Mouse (Mus musculus) spleen, postnatal 36 days (tissue): Measurements from ENCODE around the gene Neurl4.

ENCODE experiments used
- DNase-seq, 2 experiments: peaks; one replicate each; pipeline ENCODE4 v3.0.0; 2022; ENCODE audit warnings: low spot score in 2 of 2, mixed read lengths in 1 of 2

Neurl4 gene

DNA sequence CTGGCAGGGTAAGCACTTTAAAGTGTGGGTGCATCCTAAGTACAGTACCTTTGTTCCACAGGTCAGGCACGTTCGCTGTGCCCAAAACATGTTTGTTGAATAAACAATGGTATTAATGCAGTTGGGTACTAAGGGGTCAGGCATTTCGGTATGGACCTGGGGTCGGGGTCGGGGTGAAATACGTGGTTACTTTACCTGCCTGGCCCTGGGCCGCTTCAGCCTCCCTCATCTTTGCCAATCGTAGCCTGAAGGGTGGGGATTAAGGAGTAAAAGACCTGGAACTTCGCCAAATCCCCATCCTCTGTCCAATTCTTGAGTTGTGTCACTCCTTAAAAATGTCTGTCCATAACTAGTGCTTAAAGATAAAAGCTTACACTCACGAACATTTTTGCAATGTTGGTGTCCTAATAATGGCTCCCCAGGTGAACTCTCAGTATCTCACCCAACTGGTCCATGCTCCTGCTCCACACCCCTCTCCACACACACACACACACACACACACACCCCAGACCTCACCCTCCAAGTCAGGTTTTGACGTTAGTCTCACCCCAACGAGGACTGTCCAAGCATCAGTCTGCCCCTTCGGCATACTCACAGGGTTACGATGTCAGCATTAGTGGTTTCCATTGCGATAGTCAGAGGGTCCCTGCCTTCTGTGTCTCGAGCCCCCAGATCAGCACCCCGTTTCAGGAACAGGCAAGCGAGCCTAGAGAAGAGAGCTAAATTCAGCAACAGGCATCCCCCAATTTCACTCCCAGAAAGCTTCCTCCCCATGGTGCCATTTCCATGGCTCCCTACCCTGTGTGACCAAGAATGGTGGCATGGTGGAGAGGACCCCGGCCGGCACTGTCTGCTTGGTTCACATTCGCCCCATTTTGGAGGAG lies 18.8 kb upstream of the Neurl4 start:
- DNase-seq, result no peak

DNA sequence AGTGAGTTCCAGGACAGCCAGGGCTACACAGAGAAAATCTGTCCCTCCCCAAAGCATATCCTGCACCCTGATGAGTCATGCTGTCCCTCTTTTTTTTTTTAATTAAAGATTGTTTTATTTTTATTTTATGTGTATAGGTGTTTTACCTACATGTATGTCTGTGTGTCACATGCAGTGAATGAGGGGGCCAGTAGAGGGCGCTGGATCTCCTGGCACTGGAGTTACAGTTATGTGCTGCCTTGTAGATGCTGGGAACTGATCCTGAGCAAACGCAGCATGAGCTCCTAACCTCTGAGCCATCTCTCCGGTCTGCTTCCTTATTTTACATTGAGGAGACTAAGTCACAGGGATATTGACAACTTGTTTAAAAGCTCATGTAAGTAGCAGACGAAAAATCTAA lies 17.8 kb upstream of the Neurl4 start:
- peak in 1 of 2 experiments; percentile 63 for DNase-seq

DNA sequence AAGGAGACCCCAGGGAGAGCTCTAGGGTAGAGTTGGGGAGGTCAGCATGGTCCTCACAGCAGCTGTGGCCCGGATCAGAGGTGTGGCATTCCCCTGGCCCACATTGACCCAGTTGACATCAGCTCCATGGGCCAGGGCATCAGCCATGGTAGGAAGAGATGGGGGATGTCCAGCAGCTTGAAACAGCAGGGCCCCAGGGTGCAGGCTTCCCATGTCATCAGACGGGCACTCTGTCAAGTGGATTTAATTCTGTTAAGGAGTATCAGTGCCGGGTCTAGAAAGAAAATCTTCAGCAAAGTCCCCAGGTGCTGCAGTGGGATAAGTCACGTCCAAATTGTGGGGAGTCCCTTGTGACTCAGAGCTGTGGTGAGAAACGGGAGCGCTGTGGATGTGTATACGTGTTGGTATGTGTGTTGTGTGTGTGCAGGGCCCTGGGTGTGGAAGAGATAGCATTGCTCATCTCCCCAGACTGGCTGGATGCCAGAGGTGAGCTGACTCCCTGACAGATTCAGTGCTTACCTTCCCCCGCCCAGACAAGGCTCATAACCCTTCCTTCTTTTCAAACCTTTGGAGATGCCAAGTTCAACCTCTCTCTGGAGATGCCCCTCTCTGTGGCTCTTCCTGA lies 17.2 kb upstream of the Neurl4 start:
- DNase-seq, result no peak

DNA sequence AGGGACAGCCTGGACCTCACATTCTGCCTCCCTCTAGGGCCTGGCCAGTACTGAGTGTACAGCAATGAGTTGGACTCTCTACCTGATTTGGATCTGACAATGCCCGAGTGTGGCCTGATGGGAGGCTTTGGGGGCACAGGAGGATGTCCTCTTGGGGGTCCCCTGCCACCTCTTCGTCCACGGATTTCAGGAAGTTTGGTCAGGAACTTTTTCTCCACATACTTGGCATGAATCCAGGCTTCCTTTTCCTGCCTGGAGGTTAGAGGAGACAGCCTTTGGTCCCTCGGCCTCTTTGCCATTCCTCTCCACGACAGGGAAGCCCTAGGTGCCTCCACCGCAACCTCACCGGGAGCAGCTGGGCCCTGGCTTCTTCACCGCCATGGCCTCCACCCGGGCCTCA lies 16.6 kb upstream of the Neurl4 start:
- no peak for DNase-seq

DNA sequence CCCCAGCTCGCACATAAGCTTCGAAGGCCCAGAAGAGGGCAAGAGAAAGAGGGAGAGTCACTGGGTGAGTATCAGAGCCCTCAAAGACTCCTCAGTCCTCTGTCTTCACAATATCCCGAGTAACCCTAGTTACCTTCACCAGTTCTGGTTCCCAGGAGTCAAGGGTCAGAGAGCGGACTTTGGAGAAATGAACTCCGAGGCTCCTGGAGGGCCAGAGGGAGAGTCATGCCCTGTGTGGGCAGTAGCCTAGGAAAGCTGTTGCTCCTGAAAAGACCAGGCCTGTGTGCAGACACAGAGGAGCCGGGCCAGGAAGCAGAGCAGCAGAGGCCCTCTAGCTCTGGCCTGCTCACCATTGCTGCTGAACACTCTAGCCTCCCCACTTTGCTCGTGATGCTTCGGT lies 16.2 kb upstream of the Neurl4 start:
- DNase-seq, result no peak

DNA sequence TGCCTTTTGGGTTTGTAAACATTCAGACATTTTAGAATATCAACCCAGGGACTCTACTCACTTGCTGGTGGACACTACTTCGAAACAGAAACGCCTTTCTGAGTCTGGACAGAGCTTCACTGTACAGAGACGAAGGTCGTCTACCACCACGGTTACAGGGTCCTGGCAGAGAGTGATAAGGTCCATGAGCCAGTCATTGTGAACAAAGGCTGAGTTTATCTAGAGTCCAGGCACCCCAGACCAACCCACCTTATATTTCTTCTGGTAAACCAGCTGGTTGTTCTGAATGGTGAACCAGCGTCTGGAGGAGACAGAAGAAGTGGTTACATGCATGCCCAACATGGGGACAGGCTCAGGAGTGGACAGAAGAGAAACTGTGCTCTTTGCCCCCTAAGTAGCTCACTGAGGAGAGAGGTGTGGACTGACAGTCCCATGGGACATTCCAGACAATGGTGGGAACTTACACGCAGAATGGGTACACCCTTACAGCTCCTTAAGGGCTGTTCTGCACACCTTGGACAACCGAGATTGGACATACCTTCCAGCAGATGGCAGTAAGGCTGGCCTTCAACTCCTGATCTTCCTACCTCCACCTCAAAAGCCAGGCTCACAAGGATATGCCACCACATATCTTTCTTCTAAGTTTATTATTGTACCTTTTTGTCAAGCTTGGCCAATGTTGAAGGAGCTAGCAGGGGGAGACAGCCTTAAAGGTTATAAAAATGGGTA lies 13.8 kb upstream of the Neurl4 start:
- DNase-seq, result no peak

DNA sequence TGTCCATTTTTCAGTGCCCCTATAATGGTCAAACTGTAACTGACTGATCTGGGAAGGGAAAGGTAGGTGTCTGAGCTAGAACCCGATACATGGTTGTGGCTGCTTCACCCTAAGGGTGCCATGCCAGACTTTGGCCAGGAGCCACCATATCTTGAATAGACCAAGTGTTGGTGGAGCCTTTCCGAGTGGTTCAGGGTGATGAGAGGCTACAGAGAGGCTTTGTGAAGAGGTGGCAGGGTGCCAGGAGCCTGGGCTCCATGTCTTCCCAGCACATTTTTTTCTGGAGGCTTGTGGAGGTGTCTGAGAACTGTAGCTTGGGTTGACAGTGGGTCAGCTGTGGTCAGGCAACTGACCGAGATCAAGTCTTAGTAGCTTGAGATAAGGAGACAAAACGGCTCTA lies 9.4 kb upstream of the Neurl4 start:
- DNase-seq, result peak in 1 of 2 experiments; percentile 45

DNA sequence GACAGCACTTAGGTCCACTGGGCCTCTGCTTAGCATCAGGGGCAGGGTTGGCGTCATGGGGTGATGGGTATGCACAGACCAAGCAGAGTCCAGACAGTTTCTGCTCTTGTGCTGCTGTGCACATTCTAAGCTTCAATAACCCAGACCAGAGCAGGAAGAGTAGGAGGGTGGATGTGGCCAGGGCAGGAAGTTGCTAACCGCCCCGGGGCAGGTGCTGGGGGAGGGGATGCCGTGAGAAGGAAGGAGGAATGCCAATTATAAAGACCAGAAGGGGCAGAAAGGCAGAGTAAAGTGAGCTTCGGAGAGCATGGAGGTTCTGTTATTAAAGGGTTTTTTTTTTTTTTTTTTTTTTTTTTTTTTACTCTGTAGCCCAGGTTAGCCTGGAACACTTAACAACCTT lies 6.2 kb upstream of the Neurl4 start:
- DNase-seq, result peak; percentile 92

DNA sequence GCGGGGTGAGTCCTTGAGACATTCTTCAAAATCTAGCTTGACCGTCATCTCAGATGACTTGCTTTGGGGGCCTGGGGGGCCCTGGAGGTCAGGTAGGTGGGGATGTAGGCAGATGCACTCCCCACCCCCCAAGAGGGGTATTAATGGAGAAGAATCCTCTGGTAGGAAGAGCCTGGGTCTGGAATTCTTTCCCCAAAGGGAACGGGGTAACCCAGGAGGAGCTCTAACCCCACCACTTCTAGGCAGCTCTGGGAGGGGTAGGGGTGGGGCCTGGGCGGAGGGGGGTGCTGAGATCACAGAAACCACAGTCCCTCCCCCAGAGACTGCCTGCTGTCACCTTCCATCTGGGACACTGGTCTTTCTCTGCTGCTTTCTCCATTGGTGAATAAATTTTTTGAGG lies 5.6 kb upstream of the Neurl4 start, which contains the start of gene Acap1:
Gene Acap1 (minus strand): TSS at position 249 of the 400 bp plus-strand sequence.
- DNase-seq, result peak; percentile 70 to 74

DNA sequence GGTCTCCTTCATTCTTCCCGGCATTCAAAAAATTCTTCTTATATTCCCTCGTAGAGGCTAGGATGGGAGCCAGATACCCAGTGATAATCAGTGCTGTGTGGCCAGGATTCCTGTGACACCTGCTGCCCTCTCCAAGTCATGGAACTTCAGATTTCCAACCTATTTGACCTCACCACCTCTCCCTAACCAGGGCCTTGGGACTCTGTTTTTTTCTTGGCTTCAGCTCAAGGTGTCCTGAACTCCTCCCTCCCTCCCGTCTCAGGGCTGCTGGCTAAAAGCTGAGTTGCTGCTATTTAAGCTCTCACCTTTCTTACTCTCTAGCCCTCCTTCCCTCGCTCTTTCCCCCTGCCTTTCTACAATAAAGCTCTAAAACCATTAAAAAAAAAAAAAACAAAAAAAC lies 1.0 kb upstream of the Neurl4 start:
- no peak for DNase-seq

DNA sequence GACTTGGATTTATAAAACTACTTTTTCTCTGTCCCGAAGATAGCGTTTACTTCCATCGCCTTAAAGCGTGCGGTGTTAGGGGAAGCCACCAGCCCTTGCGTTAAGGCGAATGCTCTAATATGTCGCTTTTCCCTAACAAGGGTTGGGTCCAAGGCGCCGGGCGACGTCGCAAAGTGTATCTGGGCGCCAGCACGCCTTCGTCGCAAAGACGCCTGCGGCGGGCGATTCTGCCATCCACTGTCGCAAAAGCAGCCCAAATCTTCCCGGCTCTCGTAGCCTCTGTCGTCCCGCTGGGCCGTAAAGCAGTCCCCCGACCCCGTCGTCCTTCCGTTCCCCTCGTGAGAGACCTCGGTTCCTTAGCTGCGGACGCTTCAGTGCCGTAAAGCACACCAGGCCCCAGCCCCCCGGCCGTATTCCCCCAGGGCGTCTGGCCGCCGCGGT lies 554 bp downstream of the Neurl4 start:
- DNase-seq, result peak; percentile 95

DNA sequence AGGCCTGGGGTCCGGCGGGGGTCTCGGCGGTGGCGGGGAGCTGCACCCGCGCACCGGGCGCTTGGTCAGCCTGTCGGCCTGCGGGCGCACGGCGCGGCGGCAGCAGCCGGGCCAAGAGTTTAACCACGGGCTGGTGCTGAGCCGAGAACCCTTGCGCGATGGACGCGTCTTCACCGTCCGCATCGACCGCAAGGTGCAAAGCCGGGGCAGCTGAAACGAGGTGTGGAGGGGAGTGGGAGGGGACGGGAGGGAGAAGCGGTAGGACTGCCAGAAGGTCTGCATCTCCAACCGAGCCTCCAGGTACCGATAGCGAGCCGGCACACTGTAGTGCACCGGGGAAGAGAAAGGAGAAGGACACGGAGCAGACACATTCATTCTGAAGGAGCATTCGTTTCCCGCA lies 1.1 kb downstream of the Neurl4 start:
- DNase-seq, result no peak

DNA sequence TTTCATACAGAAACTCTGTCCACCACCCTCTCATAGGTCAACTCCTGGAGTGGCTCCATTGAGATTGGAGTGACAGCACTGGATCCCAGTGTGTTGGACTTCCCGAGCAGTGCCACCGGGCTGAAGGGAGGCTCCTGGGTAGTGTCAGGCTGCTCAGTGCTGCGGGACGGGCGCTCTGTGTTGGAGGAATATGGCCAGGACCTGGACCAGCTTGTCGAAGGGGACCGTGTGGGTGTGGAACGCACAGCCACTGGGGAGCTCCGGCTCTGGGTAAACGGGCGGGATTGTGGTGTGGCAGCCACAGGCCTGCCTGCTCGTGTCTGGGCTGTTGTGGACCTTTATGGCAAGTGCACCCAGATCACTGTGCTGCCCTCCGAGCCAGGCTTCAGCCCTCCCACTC lies 2.1 kb downstream of the Neurl4 start:
- DNase-seq, result no peak

DNA sequence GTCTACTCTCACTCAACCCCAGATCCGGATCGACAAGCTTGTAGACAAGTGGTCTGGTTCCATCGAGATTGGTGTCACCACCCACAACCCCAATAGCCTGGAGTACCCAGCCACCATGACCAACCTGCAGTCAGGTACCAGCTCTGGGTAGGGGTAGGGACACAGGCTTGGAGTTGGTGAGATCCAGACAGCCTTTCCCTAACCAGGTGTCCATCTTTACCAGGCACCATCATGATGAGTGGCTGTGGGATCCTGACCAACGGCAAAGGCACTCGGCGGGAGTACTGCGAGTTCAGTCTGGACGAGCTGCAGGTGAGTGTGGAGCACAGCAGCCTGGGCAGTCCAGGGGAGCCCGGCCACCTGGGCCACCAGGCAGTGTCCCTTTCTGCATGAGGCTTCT lies 3.4 kb downstream of the Neurl4 start:
- DNase-seq, result no peak

DNA sequence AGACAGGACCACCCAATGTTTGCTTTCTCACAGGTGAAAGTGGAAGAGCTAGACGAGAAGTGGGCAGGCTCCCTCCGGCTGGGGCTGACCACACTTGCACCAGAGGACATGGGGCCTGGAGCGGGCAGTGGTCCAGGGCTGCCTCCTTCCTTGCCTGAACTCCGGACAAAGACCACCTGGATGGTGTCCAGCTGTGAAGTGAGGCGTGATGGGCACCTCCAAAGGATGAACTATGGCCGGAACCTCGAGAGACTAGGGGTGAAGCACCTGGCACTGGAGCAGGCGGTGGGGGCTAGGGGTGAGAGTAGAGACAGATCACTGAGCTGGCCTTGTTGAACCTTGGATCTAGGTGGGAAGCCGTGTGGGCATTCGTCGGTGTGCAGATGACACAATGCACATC lies 7.8 kb downstream of the Neurl4 start:
- no peak for DNase-seq

DNA sequence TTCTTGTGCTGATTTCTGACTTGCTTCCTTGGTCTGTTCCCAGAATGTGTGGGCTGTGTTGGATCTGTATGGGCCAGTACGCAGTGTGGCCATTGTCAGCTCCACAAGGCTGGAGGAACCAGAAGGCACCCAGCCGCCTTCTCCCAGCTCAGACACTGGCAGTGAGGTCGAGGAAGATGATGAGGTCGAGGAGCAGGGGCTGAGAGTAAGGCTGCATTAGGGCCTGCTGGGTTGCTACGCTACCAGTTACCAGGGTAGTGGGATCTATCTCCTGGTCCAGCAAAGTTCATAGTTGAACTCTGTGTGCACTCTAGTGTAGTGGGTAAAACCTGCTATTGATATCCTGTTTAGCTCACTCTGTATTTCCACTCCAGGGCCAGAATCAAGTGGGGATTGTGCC lies 8.3 kb downstream of the Neurl4 start:
- no peak for DNase-seq

DNA sequence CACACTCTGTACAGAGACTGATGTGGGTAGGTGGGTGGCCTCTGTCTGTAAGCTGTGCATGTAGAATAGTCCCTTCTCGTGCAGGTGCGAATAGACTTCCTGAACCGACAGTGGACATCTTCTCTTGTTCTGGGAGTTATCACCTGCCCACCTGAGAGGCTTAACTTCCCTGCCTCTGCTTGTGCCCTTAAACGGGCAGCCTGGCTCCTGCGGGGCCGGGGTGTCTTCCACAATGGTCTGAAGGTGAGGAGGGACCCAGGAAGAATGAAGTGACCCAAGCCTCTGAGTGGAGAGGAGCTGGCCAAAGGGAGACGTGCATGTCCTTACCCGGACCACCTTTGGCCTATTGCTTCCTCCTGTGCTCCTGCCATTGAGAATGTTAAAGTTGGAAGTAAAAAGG lies 9.3 kb downstream of the Neurl4 start:
- DNase-seq, result no peak

DNA sequence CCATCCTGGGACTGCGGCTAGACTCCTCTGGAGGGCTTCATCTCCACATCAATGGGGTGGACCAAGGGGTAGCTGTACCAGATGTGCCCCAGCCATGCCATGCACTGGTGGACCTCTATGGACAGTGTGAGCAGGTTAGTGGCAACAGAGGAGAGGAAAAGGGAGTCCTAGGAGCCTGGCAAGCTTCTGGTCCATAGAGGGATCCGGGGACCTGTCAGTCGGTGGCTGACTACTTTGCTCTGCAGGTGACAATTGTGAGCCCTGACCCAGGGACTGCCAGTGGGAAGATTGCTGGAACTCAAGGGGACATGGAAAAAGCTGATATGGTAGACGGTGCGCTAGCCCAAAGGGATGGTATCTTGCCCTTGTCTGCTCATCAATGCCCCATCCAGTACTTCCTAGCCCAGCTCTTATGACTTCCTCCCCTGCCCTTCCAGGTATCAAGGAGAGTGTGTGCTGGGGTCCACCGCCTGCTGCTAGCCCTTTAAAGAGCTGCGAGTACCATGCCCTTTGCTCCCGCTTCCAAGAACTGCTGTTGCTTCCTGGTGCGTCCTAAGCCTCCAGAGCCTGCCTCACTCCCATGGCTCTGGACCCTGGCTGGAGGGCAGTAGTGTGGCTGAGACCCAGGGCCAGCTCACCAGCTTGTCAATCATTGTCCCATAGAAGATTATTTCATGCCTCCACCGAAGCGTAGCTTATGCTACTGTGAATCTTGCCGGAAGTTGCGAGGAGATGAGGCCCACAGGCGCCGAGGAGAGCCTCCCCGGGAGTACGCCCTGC lies 10.1 kb downstream of the Neurl4 start:
- DNase-seq, result no peak

DNA sequence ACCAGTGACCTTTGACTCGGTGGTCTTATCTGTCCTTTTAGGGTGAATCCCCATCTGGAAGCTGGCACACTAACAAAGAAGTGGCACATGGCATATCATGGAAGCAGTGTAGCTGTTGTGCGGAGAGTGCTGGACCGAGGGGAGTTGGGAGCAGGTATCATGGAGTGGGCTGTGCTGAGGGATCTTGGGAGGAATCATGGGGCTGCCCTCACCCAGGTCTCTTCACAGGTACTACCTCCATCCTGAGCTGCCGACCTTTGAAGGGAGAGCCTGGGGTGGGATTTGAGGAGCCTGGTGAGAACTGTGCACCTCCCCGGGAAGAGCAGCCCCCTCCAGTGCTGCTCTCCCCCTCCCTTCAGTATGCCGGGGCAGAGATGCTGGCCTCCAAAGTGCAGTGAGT lies 10.8 kb downstream of the Neurl4 start:
- no peak for DNase-seq

DNA sequence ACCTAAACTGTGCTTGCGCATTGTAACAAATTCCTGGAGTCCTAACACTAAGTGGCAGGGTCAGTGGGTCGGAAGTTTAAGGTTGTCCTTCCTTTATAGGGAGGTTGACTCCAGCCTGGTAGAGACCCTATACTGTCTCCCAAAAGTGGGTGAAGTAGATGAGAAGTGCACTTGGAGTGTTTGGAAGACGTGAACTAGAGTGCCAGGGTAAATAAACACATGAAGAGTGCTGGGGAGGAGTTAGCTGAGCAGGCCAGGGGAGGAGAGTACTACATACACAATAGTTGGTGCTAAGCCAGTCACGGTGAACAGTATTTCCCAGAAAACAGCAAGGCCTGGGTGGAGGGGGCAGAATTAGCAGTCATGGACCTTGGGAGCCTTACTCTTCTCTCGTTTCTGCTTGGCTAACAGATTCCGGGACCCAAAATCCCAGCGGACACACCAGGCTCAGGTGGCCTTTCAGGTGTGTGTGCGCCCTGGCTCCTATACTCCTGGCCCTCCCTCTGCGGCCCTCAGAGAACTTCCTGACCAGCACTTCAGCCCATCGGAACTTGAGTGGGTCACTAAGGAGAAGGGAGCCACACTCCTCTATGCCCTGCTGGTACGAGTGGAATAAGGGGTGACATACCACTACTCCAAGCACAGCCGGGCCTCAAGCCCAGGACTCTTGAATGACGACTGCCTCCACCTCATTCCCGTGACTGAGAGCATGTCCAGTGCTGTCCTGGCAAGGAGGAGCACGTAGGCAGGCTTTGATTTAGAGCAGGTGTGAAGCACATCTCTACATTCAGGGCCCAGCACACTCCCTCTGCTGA lies 12.1 kb downstream of the Neurl4 start:
- DNase-seq, result no peak
